Mouse (Mus musculus) limb, embryonic 11.5 days (tissue): Measurements from ENCODE around the gene Foxd3. TPM values are rescaled to one million over a fixed set of nuclear protein-coding genes. Genes with fewer than 3 reads are reported as not detected.

Experiments used
- ATAC-seq: fragments of 200-750 bp; cut with Nextera tagmentation; 2 replicates; pipeline ENCODE4 v1.8.0; 2017; ENCODE audit warnings: low read depth; ENCODE audit not compliant: insufficient number of reproducible peaks, low FRiP score, low TSS enrichment
- DNase-seq: peaks from one replicate; pipeline ENCODE4 v3.0.0-alpha.2; 2015; ENCODE audit warnings: low spot score
- H3K27ac ChIP-seq: fragments of 300-500 bp; sonication (generic); replicated peaks from 2 replicates; pipeline ENCODE4 v1.5.1; 2014; ENCODE audit warnings: low read depth, mild to moderate bottlenecking, low read length
- H3K27me3 ChIP-seq: fragments of 300-500 bp; sonication (generic); 2 replicates; pipeline ENCODE4 v1.6.1; 2014; ENCODE audit warnings: mild to moderate bottlenecking, low read length, mixed read lengths; ENCODE audit not compliant: control insufficient read depth, insufficient read depth
- H3K36me3 ChIP-seq: fragments of 300-500 bp; sonication (generic); 2 replicates; pipeline ENCODE4 v1.6.1; 2014; ENCODE audit warnings: mild to moderate bottlenecking, low read length, moderate library complexity, mixed read lengths; ENCODE audit not compliant: control insufficient read depth, insufficient read depth
- H3K4me1 ChIP-seq: fragments of 300-500 bp; sonication (generic); 2 replicates; pipeline ENCODE4 v1.6.1; 2014; ENCODE audit warnings: low read length, mixed read lengths; ENCODE audit not compliant: control insufficient read depth, insufficient read depth
- H3K4me2 ChIP-seq: fragments of 300-500 bp; sonication (generic); 2 replicates; pipeline ENCODE4 v1.6.1; 2014; ENCODE audit warnings: low read depth, mild to moderate bottlenecking, moderate library complexity; ENCODE audit not compliant: severe bottlenecking
- H3K4me3 ChIP-seq: fragments of 300-500 bp; sonication (generic); 2 replicates; pipeline ENCODE4 v1.5.1; 2014; ENCODE audit warnings: low read depth, low read length
- H3K9ac ChIP-seq: fragments of 300-500 bp; sonication (generic); 2 replicates; pipeline ENCODE4 v1.6.1; 2014; ENCODE audit warnings: mild to moderate bottlenecking, low read length
- H3K9me3 ChIP-seq: fragments of 300-500 bp; sonication (generic); 2 replicates; pipeline ENCODE4 v1.6.1; 2016; ENCODE audit warnings: low read length; ENCODE audit not compliant: control insufficient read depth
- WGBS: fragments of 180-500 bp; shearing (Covaris S2); extraction: QIAGEN DNeasy Blood & Tissue Kit; methylation state at CpG from one replicate; pipeline ENCODE4 v1.1.7; 2014; 5-methylcytosine and 5-hydroxymethylcytosine counted together
- microRNA-seq: library from miRNA; unstranded; fragments of <30 nt; microRNA quantifications from one replicate; pipeline ENCODE4, GENCODE M21; 2016
- polyA plus RNA-seq: library from polyadenylated mRNA; unstranded; fragments of >200 nt; fragmentation: Nextera tagmentation; extraction: Ambion mirVana; gene quantifications from 2 replicates; pipeline ENCODE4 v1.2.1, GENCODE M21; 2014

Gene Foxd3
- polyA plus RNA-seq, 1 experiment from 2014 or later, result 0.44 TPM

DNA sequence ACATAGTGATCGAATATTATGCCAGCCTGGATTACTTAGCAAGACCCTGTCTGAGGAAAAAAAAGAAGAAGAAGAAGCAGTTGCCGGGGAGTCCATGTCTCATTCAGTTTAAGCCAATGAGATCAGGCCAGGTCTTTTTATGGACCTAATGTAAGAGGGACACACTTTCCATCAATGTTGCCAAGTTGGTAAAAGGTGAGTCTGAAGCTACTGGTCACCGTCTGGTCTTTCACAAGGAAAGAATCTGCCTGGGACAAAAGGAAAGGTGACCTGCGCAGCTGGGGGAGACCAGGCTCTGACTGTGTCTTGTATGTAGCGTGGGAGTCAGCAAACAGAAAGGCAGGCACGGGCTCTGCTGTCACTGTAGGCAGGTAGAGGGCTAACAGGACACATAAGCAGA, 27.8 kb downstream of the Foxd3 start:
- no peak overlapping the region for H3K27ac ChIP-seq
- no peaks in the 10 kb centered on the region for H3K4me1 ChIP-seq
- DNase-seq, result no peak
- no peaks in the 10 kb centered on the region for H3K36me3 ChIP-seq
- H3K9me3 ChIP-seq, result no peaks in the 10 kb centered on the region
- 89% methylated on average over 6 of the region's 6 CpGs for WGBS
- H3K4me2 ChIP-seq, result no peak overlapping the region
- no peak overlapping the region for H3K9ac ChIP-seq
- ATAC-seq, result no peak
- no peak overlapping the region for H3K4me3 ChIP-seq
- no peaks in the 10 kb centered on the region for H3K27me3 ChIP-seq

DNA sequence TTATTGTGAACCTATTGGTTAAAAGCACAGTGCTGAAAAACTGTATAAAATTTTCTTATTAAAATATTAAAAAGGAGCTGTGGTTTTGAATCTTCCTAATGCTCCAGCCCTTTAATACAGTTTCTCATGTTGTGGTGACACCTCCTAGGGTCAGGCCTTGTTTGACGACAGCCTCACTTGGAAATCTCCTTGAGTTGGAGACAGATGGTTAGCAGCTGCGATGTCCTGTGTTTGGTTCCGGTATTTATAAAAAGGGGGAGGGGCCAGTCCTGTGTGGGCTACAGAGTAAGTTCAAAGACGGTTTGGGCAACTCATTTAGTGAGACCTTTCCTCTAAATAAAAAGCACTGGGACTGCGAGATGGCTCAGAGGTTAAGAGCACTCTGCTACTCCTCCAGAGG, 30.2 kb downstream of the Foxd3 start:
- no peak for ATAC-seq
- Histone ChIP-seq H3K27me3 (no peaks in the 10 kb centered on the region), H3K9me3 (no peaks in the 10 kb centered on the region), H3K9ac (no peak overlapping the region), H3K4me3 (no peak overlapping the region), H3K4me2 (no peak overlapping the region), H3K36me3 (no peaks in the 10 kb centered on the region), H3K27ac (no peak overlapping the region), H3K4me1 (no peaks in the 10 kb centered on the region)
- 41% methylated on average over 5 of the region's 5 CpGs for WGBS
- no peak for DNase-seq

Small RNAs within 50 kb of the gene (microRNA-seq; reads per million reads assigned to microRNA genes)
- not detected for gene Gm23366

Other genes with a start within 250 kb of the Foxd3 start
- gene Alg6, start 59.4 kb downstream of the Foxd3 start, polyA plus RNA-seq, result 21.3 and 21.6 TPM in 2 replicates
- 24.8 and 33.0 TPM in 2 replicates for gene Efcab7, start 172.9 kb downstream of the Foxd3 start, polyA plus RNA-seq